Mouse (Mus musculus): ENCODE data around the gene Vps45. TPM values are rescaled to one million over a fixed set of nuclear protein-coding genes. Genes with fewer than 3 reads are reported as not detected.

Vps45 gene
- polyA plus RNA-seq, 3 experiments from 2014 or later, result 21.2 to 23.9 (median 23.9) TPM

DNA sequence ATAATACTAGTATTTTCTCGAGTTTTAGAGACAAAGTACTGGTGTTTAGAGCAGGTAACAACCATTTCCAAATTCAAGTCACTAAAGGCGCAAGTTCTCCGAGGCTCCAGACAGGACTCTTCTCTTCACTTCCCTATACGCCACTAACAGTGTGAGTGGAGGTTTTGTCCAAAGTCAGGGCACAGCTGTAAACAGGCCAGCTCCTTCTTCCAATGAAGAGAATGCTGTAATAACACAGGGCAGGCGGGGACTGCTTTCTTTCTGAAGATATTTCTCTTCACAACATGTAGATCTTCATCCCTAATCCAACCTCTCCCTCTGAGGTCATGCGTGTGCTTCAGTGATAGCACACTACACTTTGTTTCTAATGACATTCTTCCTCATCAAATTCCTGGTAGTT, 21.5 kb downstream of the Vps45 start:
- no peak for ATAC-seq

GRCm38 (mm10) chr3:96033046-96033445, 25.2 kb downstream of the Vps45 start:
- ATAC-seq, result no peak

DNA sequence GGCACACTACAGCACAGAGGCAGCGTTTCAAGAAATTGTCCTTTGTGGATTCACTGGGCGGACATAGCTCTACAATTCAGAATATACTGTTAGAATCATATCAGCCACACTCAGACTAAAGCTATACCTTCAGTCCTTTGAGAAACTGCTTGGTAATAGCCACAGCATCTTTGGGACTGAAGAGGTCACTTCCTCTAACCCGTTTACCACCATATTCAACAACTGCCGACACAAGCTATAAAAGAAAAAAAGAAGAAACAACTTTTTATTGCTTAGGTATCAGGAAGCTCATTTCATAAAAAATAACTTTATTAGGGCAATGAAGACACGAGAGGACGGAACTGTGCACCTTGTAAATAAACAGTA, 25.6 kb downstream of the Vps45 start:
- no peak for ATAC-seq

- peak; percentile 85 for ATAC-seq
These were observed 26.1 kb downstream of the Vps45 start for GRCm38 (mm10) chr3:96031991-96032651.

GRCm38 (mm10) chr3:96029766-96030165, 28.5 kb downstream of the Vps45 start:
- ATAC-seq, result no peak

GRCm38 (mm10) chr3:96029336-96029735, 28.9 kb downstream of the Vps45 start:
- ATAC-seq, result no peak

DNA sequence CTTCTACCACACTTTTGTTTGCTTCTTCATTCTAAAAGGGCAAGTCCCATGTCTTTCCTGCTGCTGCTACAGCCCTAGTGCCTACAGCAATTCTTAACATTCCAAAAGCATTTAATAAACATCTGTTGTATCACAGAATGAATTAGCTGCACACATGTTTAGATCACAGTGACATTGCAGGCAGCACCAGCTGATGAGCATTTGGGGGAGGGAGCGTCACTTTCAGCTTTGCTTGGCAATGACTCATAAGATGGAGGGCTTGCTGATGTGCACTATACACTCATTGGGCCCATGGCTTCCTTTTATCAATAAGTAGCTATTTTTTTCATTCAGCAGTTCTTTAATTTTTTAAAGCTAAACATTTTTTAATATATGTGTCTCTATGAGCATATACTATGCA, 30.4 kb downstream of the Vps45 start:
- no peak for ATAC-seq

DNA sequence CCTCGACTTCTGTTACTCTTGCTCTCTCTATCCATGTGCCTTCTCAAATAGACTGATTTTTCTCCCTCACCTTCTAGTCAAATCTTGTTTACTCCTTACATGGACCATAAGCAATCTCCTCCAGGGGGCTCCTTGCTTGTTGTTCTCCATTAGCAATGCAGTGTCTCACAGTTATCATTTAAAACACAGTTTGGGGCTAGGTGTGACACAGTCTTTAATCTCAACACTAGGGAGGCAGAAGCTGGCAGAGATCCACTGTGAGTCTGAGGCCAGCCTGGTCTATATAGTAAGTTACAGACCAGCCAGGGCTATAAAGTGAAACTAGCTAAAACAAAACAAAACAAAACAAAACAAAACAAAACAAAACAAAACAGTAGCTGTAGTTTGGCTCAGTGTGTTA, 31.1 kb downstream of the Vps45 start:
- ATAC-seq, result no peak

GRCm38 (mm10) chr3:96021421-96022128, 36.7 kb downstream of the Vps45 start:
- no peak for ATAC-seq

DNA sequence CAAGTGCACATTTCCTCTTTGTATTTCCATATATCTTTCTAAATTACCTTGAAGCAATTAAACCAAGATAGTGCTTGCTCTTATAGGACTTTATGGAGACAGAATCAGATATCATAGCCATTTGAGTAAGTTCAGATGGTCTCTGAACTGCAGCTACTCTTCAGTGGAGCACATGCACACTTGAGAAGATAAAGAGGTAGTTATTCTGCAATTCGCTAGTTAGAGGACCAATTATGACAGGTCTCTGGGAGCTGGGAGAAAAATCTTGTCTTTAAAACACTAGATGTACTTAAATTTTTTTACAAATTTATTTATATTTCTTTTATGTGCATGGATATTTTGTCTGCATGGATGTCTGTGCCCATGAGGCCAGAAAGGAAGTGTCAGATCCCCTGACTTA, 37.5 kb downstream of the Vps45 start:
- no peak for ATAC-seq

DNA sequence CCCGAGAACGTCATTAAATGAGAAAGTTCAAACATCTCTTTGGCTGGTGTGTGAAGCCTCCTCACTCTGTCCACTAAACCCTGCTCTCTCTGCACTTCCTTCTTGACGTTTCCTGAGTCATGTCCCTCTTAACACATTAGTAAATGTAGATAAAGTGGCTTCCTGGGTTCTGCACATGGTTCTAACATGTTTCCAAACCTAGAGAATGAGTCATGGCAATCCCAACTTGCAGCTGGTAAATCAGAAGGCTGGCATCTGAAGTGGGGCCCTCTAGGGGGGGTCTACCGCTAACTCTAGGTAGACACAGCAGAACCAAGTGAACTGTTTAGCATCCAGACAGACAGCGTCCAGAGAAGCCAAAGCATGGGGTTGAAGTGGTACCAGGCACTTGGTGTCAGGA, 40.8 kb downstream of the Vps45 start:
- no peak for ATAC-seq

- ATAC-seq, result no peak
These were observed 41.9 kb downstream of the Vps45 start for GRCm38 (mm10) chr3:96016257-96016889.

GRCm38 (mm10) chr3:96015681-96016080, 42.6 kb downstream of the Vps45 start:
- ATAC-seq, result no peak

DNA sequence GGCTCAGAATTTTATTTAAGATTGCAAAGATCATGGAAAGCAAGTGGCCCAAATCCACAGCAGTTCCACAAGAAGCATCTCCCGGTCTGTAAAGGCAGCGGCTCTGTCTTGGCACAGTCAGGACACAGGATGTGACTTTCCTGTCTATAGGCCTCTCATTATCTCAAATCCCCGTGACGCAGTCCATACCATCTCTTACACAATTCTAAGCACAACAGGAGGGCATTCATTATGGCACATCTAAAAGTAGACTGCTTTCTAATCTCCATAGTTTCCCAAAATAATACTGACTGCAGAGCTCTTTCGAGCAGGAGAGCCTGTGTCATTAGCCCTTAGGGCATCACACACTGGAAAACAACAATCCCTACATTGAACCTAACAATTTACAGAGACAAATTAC, 45.5 kb downstream of the Vps45 start:
- ATAC-seq, result no peak

DNA sequence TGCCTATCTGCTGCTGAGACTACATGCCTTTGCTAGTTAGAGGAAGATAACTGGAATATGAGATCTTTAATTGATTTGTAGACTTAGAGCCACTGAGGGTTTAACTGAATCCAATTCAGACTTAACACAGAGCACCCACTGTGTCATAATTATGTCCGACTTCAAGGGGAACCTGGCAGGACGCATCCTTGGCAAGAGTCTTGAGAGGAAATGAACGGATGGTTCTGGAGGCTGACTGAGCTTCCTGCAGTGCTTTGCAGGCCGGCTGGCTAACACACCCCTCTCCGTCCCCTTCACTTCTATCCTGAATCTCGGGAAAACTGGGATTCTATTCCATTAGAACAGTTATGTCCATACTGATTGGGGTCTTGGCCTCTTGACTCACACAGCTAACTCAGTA, 49.8 kb downstream of the Vps45 start:
- ATAC-seq, result no peak

GRCm38 (mm10) chr3:96001560-96001959, 56.7 kb downstream of the Vps45 start:
- ATAC-seq, result no peak

GRCm38 (mm10) chr3:96000921-96001501, 57.3 kb downstream of the Vps45 start:
- ATAC-seq, result no peak

DNA sequence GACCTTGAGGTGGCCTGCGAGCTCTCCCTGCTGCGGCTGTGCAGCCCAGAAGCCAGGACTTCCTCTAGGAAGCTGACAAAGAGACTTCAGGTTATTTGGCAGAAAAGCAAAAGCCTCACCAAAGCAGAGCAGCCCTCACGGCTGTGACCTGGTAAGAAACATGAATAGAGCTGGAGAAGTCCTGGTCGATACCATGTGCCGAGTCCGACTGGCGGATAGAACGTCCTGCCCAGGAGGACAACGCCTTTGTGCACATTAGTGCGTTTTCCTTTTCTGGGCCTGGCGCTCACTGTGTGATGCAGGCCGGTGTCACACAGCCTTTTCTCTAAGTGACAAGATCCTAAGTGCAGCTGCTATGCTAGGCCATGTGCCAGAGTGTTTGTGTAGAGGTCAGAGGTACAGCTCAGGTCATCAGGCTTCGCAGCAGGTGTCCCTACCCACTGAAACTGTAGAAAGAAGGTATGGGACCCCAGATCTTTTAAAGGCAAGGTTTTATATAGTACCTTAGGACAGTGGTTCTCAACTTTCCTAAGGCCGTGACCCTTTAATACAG, 58.1 kb downstream of the Vps45 start:
- no peak for ATAC-seq

DNA sequence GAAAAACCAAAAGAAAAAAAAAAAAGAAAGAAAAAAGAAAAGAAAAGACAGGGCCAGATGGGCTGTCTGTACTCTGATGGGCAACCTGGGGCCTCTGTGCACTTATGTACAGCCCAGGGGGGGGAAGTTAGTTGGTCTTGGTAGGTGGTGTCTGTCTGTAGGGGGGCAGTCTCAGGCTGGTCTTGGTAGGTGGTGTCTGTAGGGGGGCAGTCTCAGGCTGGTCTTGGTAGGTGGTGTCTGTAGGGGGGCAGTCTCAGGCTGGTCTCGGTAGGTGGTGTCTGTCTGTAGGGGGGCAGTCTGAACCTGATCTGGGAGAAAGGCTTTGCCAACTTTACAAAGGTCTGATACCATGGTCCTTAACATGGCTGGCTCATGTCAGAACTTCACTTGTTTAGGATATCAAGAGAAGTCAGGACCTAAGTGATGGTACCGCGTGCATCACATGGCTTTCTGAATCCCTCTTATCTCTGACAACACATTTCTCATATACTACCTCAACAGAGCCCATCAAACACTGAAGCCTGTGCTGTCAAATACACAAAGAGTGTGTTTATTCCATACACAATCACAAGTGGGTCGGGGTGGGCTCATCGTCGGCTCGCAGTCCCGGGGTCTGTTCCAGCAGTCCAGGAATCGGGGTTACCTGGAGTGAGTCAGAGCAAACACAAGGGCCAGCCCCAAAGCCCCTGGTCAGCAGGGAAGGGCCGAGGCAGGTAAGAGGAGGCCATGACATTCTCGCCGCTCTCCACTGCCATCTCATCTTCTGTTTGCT, 58.8 kb downstream of the Vps45 start:
- ATAC-seq, result no peak

DNA sequence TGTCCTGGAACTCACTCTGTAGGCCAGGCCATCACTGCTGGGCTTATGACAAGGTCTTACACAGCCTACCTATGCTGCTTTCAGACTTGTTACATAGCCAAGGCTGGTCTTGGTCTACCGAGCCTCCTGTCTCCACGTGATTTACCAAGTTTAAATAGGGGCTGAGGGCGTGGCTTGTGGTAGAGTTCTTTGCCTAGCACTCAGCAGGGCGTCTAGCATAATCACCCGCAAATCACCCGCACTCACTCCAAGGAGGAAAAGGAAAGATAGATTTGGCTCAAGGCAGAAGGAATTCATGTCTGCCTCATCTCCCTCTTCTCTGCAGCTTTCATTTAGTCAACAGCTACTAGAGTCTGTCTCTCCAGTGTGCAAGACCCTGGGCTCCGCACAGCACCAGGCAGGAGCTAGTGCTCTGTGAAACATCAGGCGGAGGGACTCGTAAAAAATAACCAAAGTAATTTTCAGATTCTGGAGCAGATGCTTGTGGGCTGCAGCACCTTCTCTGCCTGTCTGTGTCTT, 61.0 kb downstream of the Vps45 start:
- no peak for ATAC-seq

- ATAC-seq, result no peak
These were observed 61.7 kb downstream of the Vps45 start for GRCm38 (mm10) chr3:95996451-95997073.

Measured in inflammation-experienced regulatory T-cells, adult 6 months (primary cell).